14 mouse cellular contexts compared by ENCODE assay signal in the genomic region with DNA sequence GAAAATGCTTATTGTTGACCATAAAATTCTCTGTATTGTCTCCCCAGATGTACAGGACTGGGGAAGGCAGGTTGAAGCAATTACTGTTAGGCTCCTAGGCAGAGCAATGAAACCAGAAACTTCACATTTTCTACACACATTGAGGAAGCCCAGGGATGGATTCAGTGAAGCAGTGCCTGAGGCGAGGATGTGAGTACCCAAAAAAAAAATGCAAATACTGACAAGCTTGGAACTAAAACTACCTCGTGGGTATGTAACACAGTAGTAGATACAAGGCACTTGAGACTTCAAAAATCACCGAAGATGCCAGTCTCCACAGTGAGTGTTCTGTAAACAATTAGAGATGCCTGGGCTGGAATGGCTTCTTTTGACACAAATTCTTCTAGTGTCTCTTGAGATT.
"Had no signal": no experiment of that assay in that cellular context is flagged by ENCODE, and none has a peak within 500 bp of the region (broad histone marks: within the 10 kb centered on the region; RNA-seq: fewer than 3 reads in every experiment).

No protein-coding gene starts in this region.

- H3K27me3 ChIP-seq: midbrain, embryonic 13.5 days; midbrain, embryonic 15.5 days; neural tube, embryonic 12.5 days; stomach, embryonic 15.5 days had no signal

- H3K4me2 ChIP-seq: lung, embryonic 14.5 days; midbrain, embryonic 13.5 days; midbrain, embryonic 15.5 days; neural tube, embryonic 12.5 days; stomach, embryonic 15.5 days had no signal

- H3K27ac ChIP-seq: midbrain, embryonic 10.5 days; midbrain, embryonic 13.5 days; midbrain, embryonic 15.5 days; neural tube, embryonic 12.5 days; stomach, embryonic 15.5 days; stomach, postnatal 0 days had no signal

- H3K4me1 ChIP-seq: midbrain, embryonic 10.5 days; midbrain, embryonic 13.5 days; midbrain, embryonic 15.5 days; neural tube, embryonic 12.5 days; stomach, embryonic 15.5 days had no signal

- DNase-seq: lung, adult 18-20 months; lung, embryonic 14.5 days; lung, postnatal 10 days; lung, postnatal 4 days; right cerebral cortex, postnatal 14 days; thymus, adult 2 months; thymus, postnatal 25 days; thymus, postnatal 4 days had no signal

- H3K36me3 ChIP-seq: midbrain, embryonic 10.5 days; midbrain, embryonic 13.5 days; midbrain, embryonic 15.5 days; neural tube, embryonic 12.5 days; stomach, embryonic 15.5 days had no signal

- H3K9ac ChIP-seq: lung, embryonic 14.5 days; midbrain, embryonic 13.5 days; midbrain, embryonic 15.5 days; neural tube, embryonic 12.5 days; stomach, embryonic 15.5 days had no signal

- H3K4me3 ChIP-seq: midbrain, embryonic 10.5 days; midbrain, embryonic 13.5 days; midbrain, embryonic 15.5 days; neural tube, embryonic 12.5 days; stomach, embryonic 15.5 days had no signal

- ATAC-seq: midbrain, embryonic 13.5 days; midbrain, embryonic 15.5 days had no signal

- H3K9me3 ChIP-seq: midbrain, embryonic 10.5 days; midbrain, embryonic 13.5 days; midbrain, embryonic 15.5 days; neural tube, embryonic 12.5 days; stomach, embryonic 15.5 days had no signal
